Mouse (Mus musculus): ENCODE measurements around the gene Dbt. TPM values are rescaled to one million over a fixed set of nuclear protein-coding genes. Genes with fewer than 3 reads are reported as not detected.

Dbt gene
- total RNA-seq, 2 experiments from 2014 or later = 16.3 to 18.1 TPM

Other genes starting within 250 kb of the Dbt start
- gene Cdc14a, start 89.0 kb upstream of the Dbt start, total RNA-seq (2021) = 1 to 10 TPM; 2.2 to 3.2 TPM
- gene Rtca, start 4.9 kb upstream of the Dbt start, total RNA-seq (2021) = 10 to 100 TPM; 69.4 to 73.0 TPM
- under 1 TPM; 0.14 to 0.17 TPM for gene Lrrc39, start 49.9 kb downstream of the Dbt start, total RNA-seq (2021)
- gene Sass6, start 81.9 kb downstream of the Dbt start, total RNA-seq (2021) = 1 to 10 TPM; 8.9 to 9.9 TPM
- gene Trmt13, start 101.5 kb downstream of the Dbt start, total RNA-seq (2021) = 10 to 100 TPM; 14.6 to 14.9 TPM
- gene Mfsd14a, start 149.6 kb downstream of the Dbt start, total RNA-seq (2021) = 10 to 100 TPM; 55.8 to 56.3 TPM
- 1 to 10 TPM; 1.2 to 2.4 TPM for gene Gm43191, start 168.2 kb downstream of the Dbt start, total RNA-seq (2021)
- 10 to 100 TPM; 13.3 to 13.6 TPM for gene Slc35a3, start 199.8 kb downstream of the Dbt start, total RNA-seq (2021)